Mouse (Mus musculus): ENCODE data around the gene Zbed5.

DNA sequence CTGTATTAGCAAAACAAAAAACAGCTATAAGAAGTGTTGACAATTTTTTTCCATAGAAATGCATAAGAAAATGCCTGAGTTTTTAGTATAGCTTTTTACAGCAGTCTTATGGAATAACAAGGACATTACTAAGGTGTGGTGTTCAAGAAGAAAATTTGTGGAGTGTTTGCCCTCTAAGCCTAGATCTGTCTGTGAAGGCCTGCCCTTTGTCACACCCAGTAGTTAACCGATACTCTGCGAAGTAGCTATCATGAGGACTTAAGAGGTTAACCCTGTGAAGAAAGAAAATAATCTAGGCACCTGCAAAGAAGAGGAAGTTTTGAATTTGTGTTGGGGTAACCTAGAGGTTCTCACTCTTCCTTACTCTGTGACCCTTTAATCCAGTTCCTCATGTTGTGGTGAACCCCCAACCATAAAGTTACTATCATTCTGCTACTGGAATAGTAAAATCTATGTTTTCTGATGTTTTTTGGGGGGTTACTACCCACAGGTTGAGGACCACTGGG is 52.1 kb downstream of the Zbed5 start:
- TF ChIP-seq POLR2A (IDR thresholded peaks at IDR 0.05; ENCODE audit: borderline replicate concordance, low read depth, low read length), result no peak
- TF ChIP-seq CTCF (IDR thresholded peaks at IDR 0.05; ENCODE audit: low read depth, low read length), result no peak
